Mouse (Mus musculus) heart, postnatal 0 days (tissue): ENCODE results near the gene Adrb1. TPM values are rescaled to one million over a fixed set of nuclear protein-coding genes. Genes with fewer than 3 reads are reported as not detected.
"Not testable (repeated sequence)": the region's sequence is repeated elsewhere in the genome, so short reads cannot be mapped to it uniquely, and the experiment has no call there.

ENCODE experiments used
- ATAC-seq: fragments of 200-750 bp; cut with Nextera tagmentation; 2 replicates; pipeline ENCODE4 v1.8.0; 2017; ENCODE audit warnings: low read depth, moderate number of reproducible peaks, moderate library complexity; ENCODE audit not compliant: insufficient read depth
- DNase-seq: peaks from one replicate; pipeline ENCODE4 v3.0.0-alpha.2; 2016; ENCODE audit warnings: low spot score
- H3K27ac ChIP-seq: fragments of 300-500 bp; sonication (generic); 2 replicates; pipeline ENCODE4 v1.5.1; 2014; ENCODE audit warnings: low read depth, mild to moderate bottlenecking
- H3K27me3 ChIP-seq: fragments of 300-500 bp; sonication (generic); 2 replicates; pipeline ENCODE4 v1.6.1; 2014; ENCODE audit warnings: low read length, mixed read lengths; ENCODE audit not compliant: control insufficient read depth, insufficient read depth
- H3K36me3 ChIP-seq: fragments of 300-500 bp; sonication (generic); replicated peaks from 2 replicates; pipeline ENCODE4 v1.6.1; 2014; ENCODE audit warnings: low read length, mixed read lengths; ENCODE audit not compliant: control insufficient read depth, insufficient read depth
- H3K4me1 ChIP-seq: fragments of 300-500 bp; sonication (generic); 2 replicates; pipeline ENCODE4 v1.6.1; 2014; ENCODE audit warnings: antibody characterized with exemption; ENCODE audit not compliant: control insufficient read depth, insufficient read depth
- H3K4me2 ChIP-seq: fragments of 300-500 bp; sonication (generic); 2 replicates; pipeline ENCODE4 v1.6.1; 2014; ENCODE audit warnings: low read depth, mild to moderate bottlenecking, low read length, moderate library complexity
- H3K4me3 ChIP-seq: fragments of 300-500 bp; sonication (generic); 2 replicates; pipeline ENCODE4 v1.5.1; 2014; ENCODE audit warnings: low read depth, low read length
- H3K9ac ChIP-seq: fragments of 300-500 bp; sonication (generic); replicated peaks from 2 replicates; pipeline ENCODE4 v1.6.1; 2014; ENCODE audit warnings: low read depth, low read length, mixed read lengths
- H3K9me3 ChIP-seq: fragments of 300-500 bp; sonication (generic); replicated peaks from 2 replicates; pipeline ENCODE4 v1.6.1; 2016; ENCODE audit warnings: low read length; ENCODE audit not compliant: control insufficient read depth
- CTCF ChIP-seq: IDR thresholded peaks from 2 replicates; pipeline ENCODE4 v1.5.1; 2016; ENCODE audit warnings: antibody characterized with exemption, control low read depth, low read depth
- EP300 ChIP-seq: IDR thresholded peaks from 2 replicates; pipeline ENCODE4 v1.6.1; 2016; ENCODE audit warnings: antibody characterized with exemption, low read depth
- WGBS: fragments of 180-500 bp; shearing (Covaris S2); extraction: QIAGEN DNeasy Blood & Tissue Kit; methylation state at CpG from one replicate; pipeline ENCODE4 v1.1.7; 2014; 5-methylcytosine and 5-hydroxymethylcytosine counted together
- polyA plus RNA-seq: library from polyadenylated mRNA; unstranded; fragments of >200 nt; fragmentation: Nextera tagmentation; extraction: Ambion mirVana; gene quantifications from 2 replicates; pipeline ENCODE4 v1.2.1, GENCODE M21; 2015
- total RNA-seq: library from RNA; depleted of rRNA; stranded (reverse); fragments of >200 nt; gene quantifications from 2 replicates; pipeline ENCODE4 v1.2.3, GENCODE M21; 2014; ENCODE audit warnings: low replicate concordance

The Adrb1 gene
- total and polyA plus RNA-seq, 2 experiments from 2014 or later = 10.9 to 30.2 TPM

- Histone ChIP-seq H3K27me3 (no peaks in the 10 kb centered on the region), H3K9ac (no peak overlapping the region), H3K36me3 (no peaks in the 10 kb centered on the region), H3K4me1 (peaks cover 22% of the 10 kb centered on the region), H3K27ac (no peak overlapping the region), H3K4me3 (no peak overlapping the region), H3K4me2 (no peak overlapping the region), H3K9me3 (no peaks in the 10 kb centered on the region)
- WGBS = 53% methylated on average over 4 of the region's 4 CpGs
- no peak for DNase-seq
- ATAC-seq = no peak
- TF ChIP-seq CTCF (no peak), EP300 (no peak)
Observed at GRCm38 (mm10) chr19:56750709-56751108, 28.7 kb downstream of the Adrb1 start.

GRCm38 (mm10) chr19:56754456-56754855 is 32.5 kb downstream of the Adrb1 start:
- not testable (repeated sequence) for H3K9ac ChIP-seq, H3K9me3 ChIP-seq, ATAC-seq, H3K27me3 ChIP-seq, H3K4me3 ChIP-seq, DNase-seq, H3K36me3 ChIP-seq, H3K27ac ChIP-seq, H3K4me2 ChIP-seq
- peaks cover 20% of the 10 kb centered on the region for H3K4me1 ChIP-seq
- 94% methylated on average over 2 of the region's 2 CpGs for WGBS

- ATAC-seq (no peak), DNase-seq (no peak)
- Histone ChIP-seq H3K4me3 (no peak overlapping the region), H3K9me3 (no peaks in the 10 kb centered on the region), H3K27ac (no peak overlapping the region), H3K4me1 (peaks cover 40% of the 10 kb centered on the region), H3K4me2 (no peak overlapping the region), H3K27me3 (no peaks in the 10 kb centered on the region), H3K9ac (no peak overlapping the region), H3K36me3 (no peaks in the 10 kb centered on the region)
- TF ChIP-seq EP300 (no peak), CTCF (no peak)
- 81% methylated on average over 10 of the region's 10 CpGs for WGBS
Observed at GRCm38 (mm10) chr19:56756412-56756811, 34.4 kb downstream of the Adrb1 start.

GRCm38 (mm10) chr19:56758311-56758710 is 36.3 kb downstream of the Adrb1 start:
- Histone ChIP-seq H3K4me3 (no peak overlapping the region), H3K4me2 (no peak overlapping the region), H3K9me3 (no peaks in the 10 kb centered on the region), H3K36me3 (no peaks in the 10 kb centered on the region), H3K9ac (no peak overlapping the region), H3K27me3 (no peaks in the 10 kb centered on the region), H3K4me1 (peaks cover 43% of the 10 kb centered on the region), H3K27ac (no peak overlapping the region)
- ATAC-seq (no peak), DNase-seq (no peak)
- TF ChIP-seq EP300 = no peak
- TF ChIP-seq CTCF = no peak
- 91% methylated on average over 2 of the region's 2 CpGs for WGBS

GRCm38 (mm10) chr19:56759740-56760139 is 37.7 kb downstream of the Adrb1 start:
- DNase-seq = peak; percentile 49
- Histone ChIP-seq H3K9ac (no peak overlapping the region), H3K27me3 (no peaks in the 10 kb centered on the region), H3K4me1 (peaks cover 43% of the 10 kb centered on the region), H3K9me3 (no peaks in the 10 kb centered on the region), H3K4me3 (no peak overlapping the region), H3K4me2 (no peak overlapping the region), H3K27ac (no peak overlapping the region), H3K36me3 (no peaks in the 10 kb centered on the region)
- no peak for ATAC-seq
- 58% methylated on average over 4 of the region's 4 CpGs for WGBS
- TF ChIP-seq EP300 = no peak
- TF ChIP-seq CTCF = no peak

GRCm38 (mm10) chr19:56760306-56760940 is 38.4 kb downstream of the Adrb1 start:
- no peak for TF ChIP-seq EP300
- no peak for TF ChIP-seq CTCF
- no peak for DNase-seq
- no peaks in the 10 kb centered on the region for H3K9me3 ChIP-seq
- H3K27me3 ChIP-seq = no peaks in the 10 kb centered on the region
- peak overlapping the region; percentile 82 for H3K27ac ChIP-seq
- H3K36me3 ChIP-seq = no peaks in the 10 kb centered on the region
- peaks cover 43% of the 10 kb centered on the region for H3K4me1 ChIP-seq
- H3K4me2 ChIP-seq = no peak overlapping the region
- no peak overlapping the region for H3K9ac ChIP-seq
- no peak overlapping the region for H3K4me3 ChIP-seq
- WGBS = 57% methylated on average over 8 of the region's 8 CpGs
- ATAC-seq = no peak
